Mouse (Mus musculus): ENCODE measurements at regions not wholly inside any gene's neighbourhood (a gene's known extent, or its start where the extent isn't known, plus 50 kb on each side); places are given as distances from the start of the nearest gene placed in this dataset.

DNA sequence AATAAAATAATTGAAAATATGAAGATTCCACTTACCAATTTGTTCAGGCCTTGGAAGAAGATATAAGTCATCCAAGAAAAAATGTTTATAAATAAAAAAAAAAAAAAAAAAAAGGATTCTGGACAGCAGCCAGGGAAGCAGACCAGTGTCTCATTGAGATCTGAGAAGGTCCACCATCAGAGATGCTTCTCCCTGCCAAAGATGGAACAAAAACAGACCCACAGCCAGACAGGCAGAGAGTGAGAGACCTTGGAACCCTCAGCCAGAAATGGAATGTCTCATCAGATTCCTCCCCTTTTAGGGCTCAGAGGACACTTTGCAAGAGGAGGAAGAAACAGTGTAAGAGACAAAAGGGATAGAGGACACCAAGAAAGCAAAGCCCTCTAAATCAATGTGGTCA lies 177.2 kb upstream of the Id4 start:
- no peak for DNase-seq (ENCODE audit: low spot score)

DNA sequence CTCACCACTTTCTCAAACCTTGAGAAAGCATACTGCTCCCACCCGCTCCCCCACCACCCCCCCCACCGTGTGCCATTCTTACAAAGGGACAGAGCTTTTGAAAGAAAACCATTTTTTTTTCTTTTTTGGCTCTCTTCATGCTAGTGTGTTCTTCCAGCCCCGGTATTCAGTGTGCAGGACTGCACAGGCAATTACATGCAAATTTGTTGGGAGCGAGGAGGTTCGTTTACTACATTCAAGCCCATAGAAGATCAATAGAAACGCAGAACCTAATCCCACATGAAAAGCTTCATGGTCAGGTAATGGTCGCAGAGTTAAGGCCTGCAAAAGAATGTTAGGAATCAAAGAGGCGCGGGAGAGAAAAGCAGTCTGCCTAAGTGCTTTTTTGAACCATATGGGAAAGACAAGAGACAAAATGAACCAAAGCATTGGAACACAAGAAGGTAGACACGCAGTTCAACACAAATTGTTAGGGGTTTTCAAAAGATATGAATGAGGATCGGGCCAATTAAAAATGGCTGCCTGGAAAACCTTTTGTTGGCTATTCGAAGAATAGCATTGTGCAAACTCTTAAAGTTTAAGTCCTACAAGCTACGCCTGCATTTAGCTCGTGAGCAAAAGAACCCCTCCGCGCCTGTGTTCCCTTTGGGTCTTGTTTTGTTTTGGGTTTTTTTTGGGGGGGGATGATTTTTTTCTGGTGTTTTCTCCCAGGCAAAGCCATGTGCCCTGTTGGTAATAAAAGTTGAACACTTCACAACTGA lies 166.6 kb upstream of the Id4 start:
- no peak for DNase-seq (ENCODE audit: low spot score)

DNA sequence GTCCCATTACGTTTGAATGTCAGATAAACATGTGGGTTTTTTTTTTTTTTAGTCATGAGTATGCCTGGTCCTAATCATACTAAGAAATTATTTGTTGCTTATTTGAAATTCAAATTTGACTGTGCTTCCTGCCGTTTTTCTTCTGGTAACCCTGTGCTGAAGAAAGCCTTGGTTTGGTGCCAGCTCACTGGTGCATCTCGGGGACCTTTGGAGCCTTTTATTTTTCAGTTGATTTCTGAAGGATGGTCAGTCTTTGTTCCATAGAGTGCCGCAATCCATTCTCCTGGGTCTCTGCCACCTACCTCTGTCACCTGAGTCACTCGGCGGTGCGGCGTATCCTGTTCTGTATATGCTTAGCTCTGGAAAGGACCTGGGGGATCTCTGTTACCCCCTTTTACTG lies 158.9 kb upstream of the Id4 start:
- DNase-seq (ENCODE audit: low spot score): no peak

DNA sequence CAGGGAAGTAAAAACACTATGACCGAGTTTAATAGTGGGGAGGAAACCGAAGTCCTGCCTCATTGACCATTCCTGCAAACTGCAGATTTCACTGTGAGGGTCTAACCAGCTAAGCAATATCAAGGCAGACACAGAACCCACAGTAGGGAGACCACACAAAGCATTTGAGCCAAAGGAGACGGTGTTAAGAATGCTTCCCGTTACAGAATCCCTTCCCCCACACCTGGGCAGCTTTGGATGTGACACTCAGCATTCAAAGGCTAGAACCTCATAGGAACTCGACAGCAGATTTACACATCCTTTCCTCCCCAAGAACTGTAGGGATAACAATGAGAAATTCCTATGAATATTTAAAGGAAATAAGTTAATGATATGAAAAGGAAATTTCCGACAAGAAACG lies 158.5 kb upstream of the Id4 start:
- DNase-seq (ENCODE audit: low spot score): no peak

DNA sequence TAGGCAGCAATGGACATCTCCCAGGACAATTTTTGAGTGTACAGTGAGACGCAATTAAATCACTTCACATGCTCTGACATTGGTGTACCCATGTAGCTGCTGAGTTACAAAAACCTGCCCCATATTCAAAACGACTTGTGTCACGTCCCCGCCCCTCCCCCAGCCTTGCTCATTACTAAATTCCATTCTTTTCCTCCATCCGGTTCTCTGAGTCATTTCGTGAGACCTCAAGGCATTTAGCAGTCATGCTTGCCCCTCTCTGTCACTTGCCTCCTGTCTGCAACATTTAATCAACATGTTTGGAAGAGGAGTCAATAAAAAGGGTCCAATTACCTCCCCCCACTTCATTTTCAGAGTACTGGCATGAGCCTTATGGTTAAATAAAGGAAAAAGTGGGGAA lies 156.3 kb upstream of the Id4 start:
- no peak for DNase-seq (ENCODE audit: low spot score)

DNA sequence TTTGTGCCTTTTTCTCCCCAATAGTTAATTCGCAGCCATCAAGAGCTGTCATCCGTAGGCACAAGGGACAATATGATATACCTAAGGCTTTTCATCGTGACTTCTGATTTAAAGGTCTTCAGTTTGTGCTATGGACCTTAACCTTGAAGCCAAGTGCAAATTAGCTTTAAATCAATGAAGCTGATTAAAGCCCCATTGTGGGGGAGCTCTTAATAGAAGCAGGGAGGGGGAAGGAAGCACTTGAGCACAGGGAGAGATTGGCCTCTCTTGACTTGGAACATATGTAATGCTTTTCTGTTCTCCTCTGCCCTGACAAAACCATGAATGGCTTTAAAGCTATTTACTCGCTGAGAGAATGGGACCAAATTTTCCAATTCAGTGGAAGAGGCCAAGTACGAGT lies 154.1 kb upstream of the Id4 start:
- no peak for DNase-seq (ENCODE audit: low spot score)

DNA sequence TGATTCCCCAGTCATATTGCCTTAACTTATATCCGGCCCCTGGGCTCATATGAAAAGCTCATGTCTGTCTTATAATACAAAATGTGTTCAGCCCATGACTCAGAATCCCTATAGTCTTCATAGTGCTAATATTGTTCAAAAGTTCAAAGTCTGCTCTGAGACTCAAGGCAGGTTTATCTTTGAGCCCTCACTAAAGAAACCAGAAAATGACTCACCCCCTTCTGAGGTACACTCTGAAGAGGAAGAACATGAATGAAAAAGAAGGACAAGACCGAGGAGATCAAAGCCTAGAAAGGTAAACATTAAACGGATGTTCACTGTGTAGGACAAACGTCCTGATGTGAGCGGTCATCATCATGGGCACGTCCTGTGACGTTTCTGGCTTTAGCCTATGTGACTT lies 145.1 kb upstream of the Id4 start:
- no peak for DNase-seq (ENCODE audit: low spot score)

DNA sequence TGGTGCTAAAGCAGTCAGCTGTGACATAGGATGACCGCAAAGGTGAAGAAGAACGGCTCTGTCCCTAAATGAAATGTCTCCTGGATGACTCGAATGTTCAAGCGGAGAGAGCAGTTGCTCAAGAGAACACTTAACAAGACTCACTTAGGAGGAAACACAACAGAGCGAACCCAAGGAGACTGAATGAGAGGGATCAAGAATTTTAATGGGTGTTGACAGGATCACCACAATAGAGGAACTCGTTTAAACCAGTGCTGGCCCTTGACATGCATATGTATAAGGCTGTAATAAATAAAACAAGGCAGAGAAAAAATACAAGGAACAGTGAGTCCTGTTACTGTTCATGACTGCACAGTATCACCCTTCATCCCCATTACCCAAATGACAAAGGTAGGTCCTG lies 134.4 kb upstream of the Id4 start:
- no peak for DNase-seq (ENCODE audit: low spot score)

DNA sequence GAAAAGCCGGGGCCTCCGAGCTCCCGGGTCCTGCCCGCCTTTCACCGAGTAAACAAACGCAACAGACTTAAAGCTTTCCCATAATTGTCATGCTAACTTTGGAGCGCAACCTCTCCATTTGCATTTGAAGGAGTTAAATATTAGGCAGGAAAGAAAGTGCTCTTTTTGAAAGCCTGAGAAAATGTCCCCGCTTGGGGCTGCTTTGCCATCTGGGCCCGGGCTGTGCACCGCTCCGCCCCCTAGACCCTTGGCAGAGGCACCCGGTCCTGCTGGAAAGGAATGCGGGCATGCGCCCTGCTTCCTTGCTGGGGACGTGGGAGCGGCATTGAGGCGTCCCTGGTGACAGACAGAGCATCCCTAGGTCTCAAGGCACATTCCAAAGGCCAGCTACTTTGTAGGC lies 130.3 kb upstream of the Id4 start:
- DNase-seq (ENCODE audit: low spot score): peak; percentile 25

DNA sequence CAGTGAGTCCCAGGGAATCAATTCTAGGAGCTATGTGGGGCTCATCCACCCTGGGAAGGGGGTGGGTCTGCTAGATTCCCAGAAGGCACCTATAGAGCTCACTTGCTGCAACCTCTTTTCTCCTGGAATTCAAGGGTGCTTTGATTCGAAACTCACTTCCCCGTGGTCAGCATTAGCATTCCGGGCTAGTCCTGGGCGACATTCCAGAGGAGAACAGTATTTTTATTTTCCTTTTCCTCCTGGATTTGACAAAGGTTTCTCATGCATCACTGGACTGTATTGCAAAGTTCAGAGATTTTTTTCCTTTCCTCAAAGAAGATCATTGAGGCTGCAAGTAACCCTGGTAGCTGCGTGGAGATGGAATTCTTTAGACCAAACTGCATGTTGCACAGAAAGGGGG lies 129.3 kb upstream of the Id4 start:
- DNase-seq (ENCODE audit: low spot score): no peak

DNA sequence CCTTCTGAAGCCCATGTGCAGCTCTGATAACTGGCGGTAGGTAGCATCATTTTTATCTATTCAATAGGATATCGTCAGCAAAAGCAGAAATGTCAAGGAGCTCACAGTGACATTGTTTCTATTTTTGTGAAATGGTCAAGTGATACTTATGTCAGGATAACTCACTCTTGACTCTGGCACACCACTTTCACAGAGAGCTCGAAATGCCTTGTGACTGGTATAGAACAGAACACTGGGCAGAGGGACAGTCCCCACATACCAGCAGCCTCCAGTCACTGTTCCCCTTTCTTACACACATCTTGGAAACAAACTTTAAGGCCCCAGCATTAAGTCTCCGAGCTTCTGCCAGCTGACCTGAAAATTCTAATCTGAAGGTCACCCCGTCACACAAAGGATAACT lies 115.1 kb upstream of the Id4 start:
- DNase-seq (ENCODE audit: low spot score): no peak

DNA sequence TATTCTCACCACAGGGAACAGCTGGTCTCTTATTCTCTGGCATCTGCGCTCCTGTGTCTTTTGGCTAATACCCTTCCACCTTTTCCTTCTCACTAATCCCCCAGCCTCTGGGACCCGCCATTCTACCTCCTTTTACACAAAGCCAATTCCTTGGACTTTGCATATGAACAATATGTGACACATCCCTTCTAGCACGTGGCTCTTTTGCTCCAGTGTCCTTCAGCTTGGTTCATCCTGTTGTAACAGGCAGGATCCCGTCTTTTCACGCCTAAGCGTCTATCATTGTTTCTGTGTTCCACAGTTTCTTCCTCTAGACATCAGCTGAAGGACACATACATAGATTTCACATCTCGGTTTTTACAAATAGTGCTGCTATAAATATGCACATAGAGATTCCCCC lies 114.0 kb upstream of the Id4 start:
- DNase-seq (ENCODE audit: low spot score): no peak

DNA sequence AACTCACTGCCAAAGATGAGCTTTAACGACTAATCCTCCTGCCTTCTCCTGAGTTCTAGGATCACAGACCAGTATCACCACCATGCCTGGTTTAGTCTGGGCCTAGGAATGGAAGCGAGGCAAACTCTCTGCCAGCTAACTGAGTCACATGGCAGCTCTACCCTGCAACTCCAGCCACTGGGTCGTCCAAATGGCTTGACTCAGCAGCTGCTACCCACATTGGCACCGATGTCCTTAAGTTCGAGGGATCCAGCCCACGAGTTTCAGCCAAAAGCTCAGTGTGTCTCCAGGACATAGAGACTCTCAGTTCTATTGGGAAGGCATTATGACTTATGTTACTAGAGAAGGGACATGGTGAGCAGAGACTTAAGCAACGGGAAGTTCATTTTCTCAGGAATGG lies 107.8 kb upstream of the Id4 start:
- DNase-seq (ENCODE audit: low spot score): no peak

DNA sequence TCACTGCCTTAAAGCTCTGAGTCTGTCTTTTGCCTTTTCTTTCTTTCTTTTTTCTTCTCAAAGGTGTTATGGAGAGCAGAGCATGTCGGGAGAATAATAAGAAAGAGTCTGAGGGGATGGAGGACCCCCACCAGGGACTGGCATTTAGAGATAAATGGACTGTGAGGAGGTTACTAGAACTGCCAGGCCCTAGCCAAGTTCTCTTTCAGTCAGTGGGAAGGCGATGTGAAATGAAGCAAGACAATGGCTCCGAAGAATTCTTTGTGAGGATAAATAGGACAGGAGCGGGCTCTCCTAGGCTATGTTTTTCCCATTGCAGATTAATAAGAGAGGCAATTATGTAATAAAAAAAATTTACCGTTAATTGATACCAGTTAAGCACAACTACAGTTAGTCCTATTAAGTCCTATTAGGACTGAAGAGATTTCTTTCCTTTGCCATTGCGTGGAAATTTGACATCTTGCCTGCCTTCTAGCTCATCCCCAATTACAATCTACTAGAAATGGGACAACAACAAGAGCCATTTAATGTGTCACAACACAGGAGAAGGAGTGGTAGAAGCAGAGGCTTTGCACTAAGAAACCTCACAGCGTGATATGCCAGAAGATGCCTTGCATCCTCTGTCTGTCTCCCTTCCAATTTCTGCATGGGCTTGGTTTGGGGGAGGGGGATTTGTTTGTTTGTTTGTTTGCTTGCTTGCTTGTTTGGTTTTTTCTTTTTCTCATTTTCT lies 107.2 kb upstream of the Id4 start:
- no peak for DNase-seq (ENCODE audit: low spot score)

DNA sequence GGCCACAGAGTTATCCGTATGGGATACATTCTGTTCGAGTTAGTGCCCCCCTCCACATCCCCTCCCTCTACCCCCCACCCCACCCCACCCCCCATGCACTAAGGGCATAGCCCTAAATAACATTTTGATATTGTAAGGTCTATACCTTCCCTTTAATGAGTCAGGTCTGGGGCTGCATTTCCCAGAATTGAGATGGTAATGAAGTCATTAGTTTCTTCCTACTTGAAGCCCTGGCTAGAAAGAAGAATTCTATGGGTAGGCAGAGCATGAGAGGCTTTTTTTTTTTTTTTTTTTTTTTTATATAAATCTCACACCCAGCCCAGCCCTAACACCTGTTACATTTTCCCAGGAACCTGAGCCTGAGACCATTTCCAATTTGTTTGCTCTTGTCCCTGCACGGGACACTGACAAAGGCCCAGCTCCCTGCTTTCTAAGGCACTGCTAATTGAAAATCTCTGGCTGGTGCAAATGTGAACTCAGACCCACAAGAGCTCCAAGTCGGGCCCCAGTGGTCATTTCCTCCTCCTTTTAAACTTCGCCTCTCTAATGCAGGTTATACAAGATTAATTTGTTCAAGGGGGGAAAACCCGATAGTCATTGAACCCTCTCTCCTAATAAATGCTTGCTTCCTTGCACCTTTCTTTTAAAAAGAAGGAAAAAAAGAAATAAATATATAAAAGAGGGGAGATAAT lies 106.5 kb upstream of the Id4 start:
- DNase-seq (ENCODE audit: low spot score): no peak

DNA sequence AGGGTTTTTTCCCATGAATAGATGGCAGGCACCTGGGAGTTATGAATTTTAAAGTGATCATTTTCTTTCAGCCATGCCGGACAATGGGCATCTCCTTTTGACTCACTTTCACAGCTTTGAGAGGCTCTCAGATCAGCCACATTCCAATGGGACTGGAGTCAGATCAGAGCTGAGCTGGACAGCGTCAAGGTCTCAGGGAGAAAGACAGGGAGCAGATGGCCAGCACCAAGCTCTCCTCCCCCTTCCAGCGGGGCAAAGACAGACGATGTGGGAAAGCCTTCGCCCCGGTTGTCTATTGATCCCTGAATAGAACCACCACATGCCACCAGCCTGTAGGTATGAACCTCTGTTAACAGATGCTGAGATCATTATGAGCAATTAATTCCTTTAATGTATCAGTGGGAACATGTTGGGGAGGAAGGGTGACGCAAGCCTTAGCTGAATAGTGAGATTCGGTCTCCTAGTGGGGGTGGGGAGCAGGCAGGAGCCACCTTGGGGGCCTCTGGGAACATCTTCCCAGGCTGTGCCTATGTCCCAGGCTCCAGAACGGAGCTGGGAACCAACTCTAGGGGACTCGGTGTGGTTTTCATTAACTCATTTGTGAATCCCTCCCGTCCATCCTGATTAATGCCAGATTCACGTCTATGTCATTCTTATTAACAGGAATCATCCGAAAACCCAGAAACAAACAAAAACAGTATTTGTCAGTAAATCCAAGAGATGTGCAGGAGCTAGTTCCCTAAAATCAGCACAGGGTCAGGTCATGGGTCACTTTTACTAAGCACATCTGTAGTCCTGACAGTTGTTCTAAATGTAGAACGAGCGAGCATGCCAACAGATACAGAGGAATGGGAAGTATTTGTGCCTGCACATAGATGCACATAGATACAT lies 101.8 kb upstream of the Id4 start:
- DNase-seq (ENCODE audit: low spot score): no peak

DNA sequence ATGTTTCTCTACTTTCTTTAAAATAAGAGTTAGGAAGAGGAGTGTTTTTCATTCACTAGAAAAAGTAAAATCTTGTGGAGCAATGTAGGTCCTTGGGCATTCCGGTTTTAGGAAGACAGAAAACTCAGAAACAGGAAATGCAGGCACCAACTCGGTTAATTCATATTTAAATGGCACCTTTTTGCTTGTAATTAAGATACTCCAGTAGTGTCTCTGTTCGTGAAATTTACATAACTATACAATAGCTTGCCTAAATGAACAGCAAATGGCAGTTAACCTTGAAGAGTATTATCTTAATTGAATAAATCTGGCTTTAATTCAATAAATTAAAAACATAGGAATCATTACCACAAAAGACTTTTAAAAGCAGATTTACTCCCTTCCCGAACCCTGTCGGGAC lies 100.9 kb upstream of the Id4 start:
- DNase-seq (ENCODE audit: low spot score): no peak

DNA sequence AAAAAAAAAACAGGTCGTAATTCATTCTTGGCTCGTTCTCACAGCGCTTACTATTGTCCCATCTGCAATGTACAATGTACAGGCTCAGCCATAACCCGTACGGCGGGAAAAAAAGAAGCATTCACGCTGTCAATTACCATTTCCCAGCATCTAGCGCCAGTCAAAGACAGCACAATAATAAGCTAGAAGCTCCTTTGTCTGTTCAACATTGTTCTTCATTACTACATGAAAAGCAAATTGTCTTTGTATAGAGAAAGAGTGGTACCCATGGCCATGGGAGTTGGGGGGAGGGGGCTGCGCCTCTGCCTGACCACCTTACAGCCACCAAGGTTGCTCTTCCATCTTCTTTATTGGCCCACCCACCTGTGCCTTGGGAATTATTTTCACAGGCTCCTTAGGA lies 99.7 kb upstream of the Id4 start:
- DNase-seq (ENCODE audit: low spot score): no peak

DNA sequence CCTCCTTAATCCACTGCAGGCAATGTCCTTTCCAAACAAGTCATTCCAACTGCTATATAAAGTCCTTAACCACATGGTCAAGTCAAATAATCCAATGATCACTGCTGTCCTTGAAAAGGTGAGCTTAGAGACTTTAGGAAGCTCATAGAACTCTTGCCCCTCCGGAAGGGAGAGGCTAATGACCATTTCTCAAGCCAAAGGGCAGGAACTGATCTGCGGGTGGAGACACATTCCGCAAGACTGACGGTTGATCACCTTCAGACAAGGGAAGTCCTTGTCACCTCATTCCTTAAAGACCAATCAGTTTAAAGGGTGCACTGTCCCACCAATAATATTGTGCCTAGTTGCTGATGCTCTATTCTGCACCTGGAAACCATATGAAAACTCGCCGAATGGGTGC lies 96.4 kb upstream of the Id4 start:
- no peak for DNase-seq (ENCODE audit: low spot score)

DNA sequence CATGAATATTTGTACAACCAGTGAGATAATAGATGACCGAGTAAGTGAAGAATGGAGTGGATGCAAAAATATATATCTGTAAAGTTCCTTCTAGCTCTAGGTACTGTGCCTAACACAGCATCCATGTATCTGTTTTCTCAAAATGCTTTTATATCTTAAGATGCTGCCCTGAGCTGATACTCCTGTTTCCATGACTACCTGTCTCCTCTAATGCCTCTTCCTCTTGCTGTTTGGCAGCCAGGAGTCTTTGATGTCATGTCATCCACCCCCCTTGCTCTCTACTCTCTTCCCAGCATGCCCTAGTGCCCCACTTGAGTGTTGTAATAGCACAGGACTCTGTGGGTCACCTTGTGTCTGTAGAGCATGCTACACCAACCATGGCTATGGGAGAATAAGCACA lies 95.2 kb upstream of the Id4 start:
- no peak for DNase-seq (ENCODE audit: low spot score)

DNA sequence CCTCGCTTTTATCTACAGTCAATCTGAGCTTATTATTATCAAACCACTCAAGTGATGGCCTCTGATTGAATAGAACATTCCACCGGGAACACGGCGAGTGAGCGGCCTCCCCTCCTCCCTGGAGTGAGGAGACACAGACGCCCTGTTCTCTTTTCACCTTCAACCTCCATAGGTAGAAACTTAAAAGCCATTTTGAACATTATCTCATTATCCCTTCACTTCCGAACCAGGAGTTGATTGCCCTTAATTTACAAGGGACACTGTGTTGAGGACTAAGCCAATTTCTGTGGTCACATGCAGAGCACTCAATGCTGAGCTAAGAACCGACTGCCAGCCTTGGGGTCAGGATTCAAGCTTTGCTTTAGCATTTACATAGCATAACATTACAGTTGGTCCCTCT lies 93.1 kb upstream of the Id4 start:
- DNase-seq (ENCODE audit: low spot score): no peak

DNA sequence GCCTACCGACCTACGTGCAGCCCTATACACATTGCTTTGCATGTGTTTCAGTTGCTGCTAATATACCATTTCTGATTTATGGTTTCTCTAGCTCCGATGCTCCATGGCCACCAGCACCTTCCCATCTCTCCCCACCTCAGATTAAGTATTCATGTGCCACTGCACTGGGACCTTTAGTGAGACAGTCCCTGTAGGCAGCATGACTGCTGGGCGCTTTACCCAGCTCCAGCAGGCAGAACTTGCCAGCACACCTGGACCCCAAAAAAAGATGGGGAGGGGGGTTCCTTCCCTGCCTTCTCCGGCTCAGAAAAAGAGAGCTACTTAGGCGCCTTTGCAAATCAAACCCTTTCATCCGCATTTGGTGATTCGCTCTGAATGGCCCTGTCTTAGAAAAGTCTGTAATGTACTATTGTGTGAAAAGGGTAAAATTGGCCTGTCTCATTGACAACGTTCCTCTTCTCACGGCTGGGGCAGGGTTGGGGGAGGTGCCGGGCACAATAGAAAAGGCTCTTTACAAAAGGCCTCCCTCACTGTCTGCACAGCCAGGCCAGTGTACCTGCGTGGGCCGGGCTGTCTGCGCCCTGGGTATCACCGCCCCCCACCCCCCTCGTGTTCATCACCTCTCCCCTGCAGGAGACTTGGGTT lies 89.6 kb upstream of the Id4 start:
- DNase-seq (ENCODE audit: low spot score): no peak
